Mouse (Mus musculus): Measurements from ENCODE around the gene Hipk4.

Hipk4 gene

DNA sequence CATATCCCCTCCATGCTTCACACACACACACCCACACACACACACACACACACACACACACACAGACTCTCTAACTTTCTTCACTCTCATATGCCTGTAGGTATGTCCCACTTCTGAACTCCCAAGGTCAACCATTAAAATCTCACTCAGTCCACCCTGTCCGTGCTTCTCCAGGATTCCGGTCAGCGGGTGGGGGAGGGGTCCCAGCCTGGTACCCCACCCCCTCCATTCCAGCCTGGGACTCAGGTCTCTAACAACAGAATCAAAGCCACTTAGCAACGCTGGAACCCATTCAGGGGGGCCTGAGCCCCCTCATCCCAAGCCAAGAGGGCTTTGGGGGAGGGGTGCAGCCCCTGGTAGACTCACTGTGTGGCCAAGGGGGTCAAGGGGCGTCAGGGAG is at the start of gene Hipk4:
Gene Hipk4, plus strand, starts transcription at position 301 of the 400 bp plus-strand sequence.
- no peak for DNase-seq (ENCODE audit: low spot score in 2 of 2)

- DNase-seq (ENCODE audit: low spot score in 2 of 2): no peak
These were observed 49.1 kb upstream of the Hipk4 start for GRCm38 (mm10) chr7:27473835-27474489.

DNA sequence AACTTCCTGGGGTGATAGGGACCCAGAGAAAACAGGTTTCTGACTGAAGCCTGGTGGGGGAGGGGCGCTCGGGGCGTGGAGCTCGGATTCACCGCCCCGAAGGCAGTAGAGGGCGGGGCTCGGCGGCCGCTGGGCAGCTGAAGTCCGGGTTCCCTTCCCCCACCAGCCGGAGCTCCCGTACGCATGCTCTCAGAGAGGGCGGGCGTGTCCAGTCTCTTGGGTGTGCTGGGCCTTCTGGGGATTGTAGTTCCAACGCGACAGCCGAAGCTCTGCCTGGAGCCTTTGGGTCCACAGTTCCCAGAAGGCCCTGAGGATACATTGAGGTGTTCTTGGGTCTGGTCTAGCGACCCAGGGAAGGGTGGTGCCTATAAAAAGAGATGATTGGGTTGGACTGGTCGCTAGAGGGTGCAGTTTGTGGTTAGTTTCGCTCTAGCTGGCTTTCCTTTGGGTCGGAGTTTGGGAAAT is 48.5 kb upstream of the Hipk4 start:
- DNase-seq (ENCODE audit: low spot score in 2 of 2): peak; percentile 97 to 98

GRCm38 (mm10) chr7:27475596-27475995 is 47.5 kb upstream of the Hipk4 start:
- DNase-seq (ENCODE audit: low spot score in 2 of 2): no peak

DNA sequence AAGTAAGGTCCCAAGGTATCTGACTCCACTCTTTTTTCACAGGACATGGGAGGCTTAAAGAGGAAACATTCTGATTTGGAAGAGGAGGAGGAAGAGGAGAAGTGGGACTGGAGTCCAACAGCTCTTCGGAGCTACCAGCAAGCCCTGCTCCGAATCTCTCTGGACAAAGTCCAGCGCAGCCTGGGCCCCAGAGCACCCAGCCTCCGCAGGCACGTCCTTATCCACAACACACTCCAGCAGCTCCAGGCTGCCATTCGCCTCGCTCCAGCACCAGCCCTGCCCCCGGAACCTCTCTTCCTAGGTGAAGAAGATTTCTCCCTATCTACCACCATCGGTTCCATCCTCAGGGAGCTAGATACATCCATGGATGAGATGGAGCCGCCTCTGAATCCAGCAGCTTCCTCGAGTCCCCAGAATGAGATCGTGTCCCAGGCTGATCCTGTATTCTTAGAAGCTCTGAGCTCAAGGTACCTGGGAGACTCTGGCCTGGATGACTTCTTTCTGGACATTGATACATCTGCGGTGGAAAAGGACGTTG is 46.9 kb upstream of the Hipk4 start:
- no peak for DNase-seq (ENCODE audit: low spot score in 2 of 2)

GRCm38 (mm10) chr7:27478561-27478960 is 44.5 kb upstream of the Hipk4 start:
- no peak for DNase-seq (ENCODE audit: low spot score in 2 of 2)

- DNase-seq (ENCODE audit: low spot score in 2 of 2): no peak
These were observed 43.3 kb upstream of the Hipk4 start for GRCm38 (mm10) chr7:27479750-27480149.

DNA sequence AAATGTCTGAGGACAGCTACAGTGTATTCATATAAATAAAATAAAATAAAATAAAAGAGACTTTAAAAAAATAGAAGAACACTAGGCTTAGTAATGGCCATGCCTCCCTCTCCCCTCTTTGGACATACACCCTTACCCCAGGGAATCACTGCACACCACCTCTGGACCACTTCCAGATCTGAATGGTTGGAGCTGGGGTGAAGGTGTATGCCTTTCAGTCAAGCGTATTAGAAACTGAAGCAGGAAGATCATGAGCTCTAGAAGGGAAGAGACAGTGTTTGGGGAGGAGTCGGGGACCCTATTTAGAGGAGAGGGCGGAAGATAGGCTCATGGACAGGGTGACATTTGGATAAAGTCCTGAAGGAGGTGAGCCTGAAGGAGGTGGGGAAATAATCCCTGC is 42.6 kb upstream of the Hipk4 start:
- no peak for DNase-seq (ENCODE audit: low spot score in 2 of 2)

DNA sequence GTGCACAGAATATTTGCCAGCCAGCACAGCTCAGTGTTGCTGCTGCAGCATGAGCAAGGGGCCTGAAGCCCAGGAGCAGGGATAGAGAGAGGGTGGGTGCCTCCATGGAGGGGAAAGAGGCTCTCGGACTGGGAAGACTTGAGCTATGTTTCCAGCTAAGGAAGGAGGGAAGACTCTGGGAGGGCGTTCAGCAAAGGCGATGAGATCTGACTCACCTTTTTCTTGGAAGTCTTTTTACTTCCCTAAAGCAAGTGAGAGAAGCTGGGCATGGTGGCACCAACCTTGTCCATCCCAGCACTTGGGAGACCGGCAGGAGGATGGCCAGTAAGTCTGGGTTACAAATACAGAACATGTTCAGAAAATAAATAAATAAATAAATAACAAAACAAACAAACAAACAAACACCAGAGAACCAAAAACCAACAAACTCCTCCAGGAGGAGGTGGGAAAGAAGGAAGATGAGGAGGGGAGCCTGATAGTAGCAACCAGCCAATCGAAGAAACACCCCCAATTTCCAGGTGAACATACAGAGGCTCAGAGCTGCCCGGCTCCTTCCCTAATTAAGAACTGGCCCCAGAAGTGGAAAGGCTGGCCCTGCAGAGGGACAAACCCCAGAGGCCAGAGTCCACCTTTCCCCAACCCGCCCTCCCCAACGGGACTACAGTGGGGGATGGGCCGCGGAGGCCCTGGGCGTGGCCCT is 42.0 kb upstream of the Hipk4 start:
- DNase-seq (ENCODE audit: low spot score in 2 of 2): no peak

DNA sequence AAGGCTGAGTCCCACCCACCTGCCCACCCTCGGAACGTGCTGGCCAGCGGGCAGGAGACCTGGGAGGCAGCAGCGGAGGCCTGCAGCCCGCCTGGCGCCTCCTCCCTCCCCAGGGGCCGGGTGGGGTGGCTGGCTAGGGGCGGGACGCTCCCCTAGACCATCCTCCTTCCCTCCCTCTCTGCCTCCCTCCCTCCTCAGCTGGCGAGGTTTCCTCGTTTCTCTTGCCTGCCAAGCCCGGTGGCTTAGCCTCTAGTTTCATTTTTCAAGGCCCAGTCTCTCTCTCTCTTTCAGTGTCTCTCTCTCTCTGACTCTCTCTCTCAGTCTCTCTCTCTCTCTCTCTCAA is 41.5 kb upstream of the Hipk4 start:
- peak; percentile 86 to 93 for DNase-seq (ENCODE audit: low spot score in 2 of 2)

GRCm38 (mm10) chr7:27483860-27484259 is 39.2 kb upstream of the Hipk4 start:
- no peak for DNase-seq (ENCODE audit: low spot score in 2 of 2)

DNA sequence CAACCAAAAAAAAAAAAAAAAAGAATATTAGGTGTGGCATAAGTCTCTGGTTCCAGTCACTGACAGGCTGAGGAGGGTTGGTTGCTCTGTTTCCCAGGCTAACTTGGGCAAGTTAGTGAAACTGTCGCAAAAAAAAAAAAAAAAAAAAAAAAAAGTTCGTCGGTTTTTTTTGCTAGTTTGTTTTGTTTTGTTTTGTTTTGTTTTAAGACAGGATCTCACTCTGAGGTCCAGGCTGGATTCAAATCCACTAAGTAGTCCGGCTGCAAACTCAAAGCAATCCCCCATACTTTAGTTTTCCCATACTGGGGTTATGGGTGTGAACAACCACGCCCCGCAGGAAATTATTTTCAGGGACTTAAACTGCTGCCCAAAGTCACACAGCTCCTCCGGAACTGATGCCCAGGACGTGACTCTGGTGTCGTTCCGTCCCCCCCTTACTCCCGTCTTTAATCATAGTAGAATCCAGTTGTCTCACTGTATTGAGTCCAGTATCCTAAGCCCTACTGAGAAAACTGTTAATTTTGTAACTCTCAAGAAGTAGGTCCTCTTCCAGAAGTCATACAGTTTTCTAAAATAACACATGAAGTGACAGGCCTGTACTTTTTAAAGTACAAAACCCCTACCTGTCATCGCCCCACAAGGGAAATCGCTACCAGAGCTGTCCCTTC is 36.8 kb upstream of the Hipk4 start:
- DNase-seq (ENCODE audit: low spot score in 2 of 2): peak in 1 of 2 experiments; percentile 37

GRCm38 (mm10) chr7:27486770-27487697 is 36.0 kb upstream of the Hipk4 start, which contains the start of gene Sertad1:
Gene Sertad1, plus strand, starts transcription at chr7:27486910.
- DNase-seq (ENCODE audit: low spot score in 2 of 2): peak; percentile 100

- peak; percentile 51 to 62 for DNase-seq (ENCODE audit: low spot score in 2 of 2)
These were observed 35.3 kb upstream of the Hipk4 start for GRCm38 (mm10) chr7:27487740-27488268.

DNA sequence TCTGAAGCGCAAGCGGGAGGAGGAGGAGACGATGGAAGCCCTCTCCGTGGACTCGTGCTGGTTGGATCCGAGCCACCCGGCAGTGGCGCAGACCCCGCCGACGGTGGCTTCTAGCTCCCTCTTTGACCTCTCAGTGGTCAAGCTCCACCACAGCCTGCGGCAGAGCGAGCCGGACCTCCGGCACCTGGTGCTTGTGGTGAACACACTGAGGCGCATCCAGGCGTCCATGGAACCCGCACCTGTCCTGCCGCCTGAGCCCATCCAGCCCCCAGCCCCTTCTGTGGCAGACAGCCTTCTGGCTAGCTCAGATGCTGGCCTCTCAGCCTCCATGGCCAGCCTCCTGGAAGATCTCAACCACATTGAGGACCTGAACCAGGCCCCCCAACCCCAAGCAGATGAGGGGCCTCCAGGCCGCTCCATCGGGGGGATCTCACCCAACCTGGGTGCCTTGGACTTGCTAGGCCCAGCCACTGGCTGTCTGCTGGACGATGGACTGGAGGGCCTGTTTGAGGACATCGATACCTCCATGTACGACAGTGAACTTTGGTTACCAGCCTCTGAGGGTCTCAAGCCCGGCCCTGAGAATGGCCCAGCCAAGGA is 33.7 kb upstream of the Hipk4 start:
- no peak for DNase-seq (ENCODE audit: low spot score in 2 of 2)

GRCm38 (mm10) chr7:27490227-27490542 is 32.9 kb upstream of the Hipk4 start:
- DNase-seq (ENCODE audit: low spot score in 2 of 2): no peak

GRCm38 (mm10) chr7:27490543-27491329 is 32.3 kb upstream of the Hipk4 start:
- peak; percentile 91 to 95 for DNase-seq (ENCODE audit: low spot score in 2 of 2)

DNA sequence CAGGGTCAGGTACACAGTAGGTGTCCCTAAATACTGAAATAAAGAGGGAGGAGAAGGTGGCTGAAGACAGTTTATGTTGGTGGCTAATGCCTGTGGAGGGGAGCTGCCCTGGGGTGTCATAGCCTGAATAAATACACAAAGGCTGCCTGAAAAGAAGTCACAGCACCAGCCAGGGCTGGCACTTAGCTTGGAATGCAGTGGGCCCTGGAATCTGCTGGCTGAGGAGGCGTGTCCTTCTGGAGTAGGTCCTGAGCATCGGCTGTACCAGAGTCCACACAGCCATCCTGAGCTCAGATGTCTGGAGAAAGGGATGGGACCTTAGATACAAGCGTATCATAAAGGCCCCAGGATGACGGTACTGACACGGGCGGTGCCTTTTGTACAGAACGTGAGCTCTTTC is 31.2 kb upstream of the Hipk4 start:
- no peak for DNase-seq (ENCODE audit: low spot score in 2 of 2)

DNA sequence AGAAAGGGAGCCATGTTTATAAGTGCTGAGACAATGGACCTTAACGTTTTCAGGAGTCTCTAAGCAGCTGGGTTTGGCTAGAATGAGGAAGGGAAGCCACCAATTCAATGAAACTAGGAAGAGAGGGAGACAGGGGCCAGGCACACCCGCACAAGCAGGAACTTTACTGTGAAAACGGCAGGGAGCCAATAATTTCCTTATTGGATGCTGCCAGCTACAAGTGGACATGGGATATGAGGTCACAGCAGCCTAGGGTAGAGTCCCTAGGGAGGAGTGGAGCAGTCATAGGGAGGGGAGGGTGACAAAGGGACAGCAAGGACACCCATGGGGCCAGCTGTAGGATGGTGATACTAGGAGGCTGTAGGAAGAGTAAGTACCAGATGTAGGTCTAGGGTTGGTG is 30.0 kb upstream of the Hipk4 start:
- no peak for DNase-seq (ENCODE audit: low spot score in 2 of 2)

- no peak for DNase-seq (ENCODE audit: low spot score in 2 of 2)
These were observed 29.6 kb upstream of the Hipk4 start for GRCm38 (mm10) chr7:27493450-27493849.
